Mouse (Mus musculus) megakaryocyte-erythroid progenitor cell, adult 5-6 weeks (primary cell): Measurements from ENCODE around the gene Pgrmc1. TPM values are rescaled to one million over a fixed set of nuclear protein-coding genes. Genes with fewer than 3 reads are reported as not detected.
A peak's percentile ranks its signal among the peaks of the same experiment; 100 is the strongest.
"Not testable (repeated sequence)": the region's sequence is repeated elsewhere in the genome, so short reads cannot be mapped to it uniquely, and the experiment has no call there.

Experiments used
- ATAC-seq: replicated peaks from 2 replicates; pipeline ENCODE4 v1.8.0; 2016; ENCODE audit warnings: mild to moderate bottlenecking, inconsistent platforms; ENCODE audit not compliant: severe bottlenecking, poor library complexity, low FRiP score, low TSS enrichment
- total RNA-seq, 2 experiments: library from RNA; stranded (forward) in 1 of 2; stranded (reverse) in 1 of 2; fragments of 200-1000, 215-1000 nt in 1 of 2; fragments of >200 nt in 1 of 2; fragmentation: Nextera tagmentation in 1 of 2; gene quantifications; 2 replicates each; pipeline ENCODE4 v1.2.3; 2014 to 2017

Gene Pgrmc1
- total RNA-seq (2014; fragmentation: Nextera tagmentation) (74.8 and 75.4 TPM in 2 replicates), total RNA-seq (2017) (80.5 and 109 TPM in 2 replicates)

GRCm38 (mm10) chrX:36597707-36598389 lies at the start of gene Pgrmc1:
TSS of gene Pgrmc1 (plus strand) at chrX:36598206.
- ATAC-seq, result peak; percentile 88

GRCm38 (mm10) chrX:36548798-36549197 lies 49.2 kb upstream of the Pgrmc1 start:
- ATAC-seq, result no peak

GRCm38 (mm10) chrX:36550906-36551305 lies 47.1 kb upstream of the Pgrmc1 start:
- ATAC-seq, result no peak

- ATAC-seq, result no peak
These were observed 46.7 kb upstream of the Pgrmc1 start for GRCm38 (mm10) chrX:36551351-36551750.

GRCm38 (mm10) chrX:36552055-36552587 lies 45.9 kb upstream of the Pgrmc1 start:
- ATAC-seq, result peak; percentile 67

- no peak for ATAC-seq
These were observed 45.3 kb upstream of the Pgrmc1 start for GRCm38 (mm10) chrX:36552715-36553114.

GRCm38 (mm10) chrX:36555196-36555595 lies 42.8 kb upstream of the Pgrmc1 start:
- not testable (repeated sequence) for ATAC-seq

- 0 out of 2 replicates have a peak, but pooled peaks have one; percentile 59 for ATAC-seq
These were observed 37.8 kb upstream of the Pgrmc1 start for GRCm38 (mm10) chrX:36560170-36560569.

- ATAC-seq, result peak; percentile 65
These were observed 36.4 kb upstream of the Pgrmc1 start for GRCm38 (mm10) chrX:36561650-36562049.

- ATAC-seq, result no peak
These were observed 35.9 kb upstream of the Pgrmc1 start for GRCm38 (mm10) chrX:36562079-36562478.

- ATAC-seq, result no peak
These were observed 11.2 kb upstream of the Pgrmc1 start for GRCm38 (mm10) chrX:36586629-36587303.

- ATAC-seq, result no peak
These were observed 10.4 kb upstream of the Pgrmc1 start for GRCm38 (mm10) chrX:36587304-36588209.

GRCm38 (mm10) chrX:36590266-36590665 lies 7.7 kb upstream of the Pgrmc1 start:
- no peak for ATAC-seq

- no peak for ATAC-seq
These were observed 6.9 kb upstream of the Pgrmc1 start for GRCm38 (mm10) chrX:36591120-36591519.

GRCm38 (mm10) chrX:36591539-36591938 lies 6.5 kb upstream of the Pgrmc1 start:
- no peak for ATAC-seq

- no peak for ATAC-seq
These were observed 2.8 kb upstream of the Pgrmc1 start for GRCm38 (mm10) chrX:36595247-36595646.

GRCm38 (mm10) chrX:36596483-36597120 lies 1.4 kb upstream of the Pgrmc1 start:
- ATAC-seq, result not testable (repeated sequence)

- ATAC-seq, result peak; percentile 55
These were observed 394 bp downstream of the Pgrmc1 start for GRCm38 (mm10) chrX:36598390-36598810.

GRCm38 (mm10) chrX:36598861-36599344 lies 897 bp downstream of the Pgrmc1 start:
- 0 out of 2 replicates have a peak, but pooled peaks have one; percentile 17 for ATAC-seq
